Mouse (Mus musculus): Measurements from ENCODE around the gene Sdsl.

The Sdsl gene

DNA sequence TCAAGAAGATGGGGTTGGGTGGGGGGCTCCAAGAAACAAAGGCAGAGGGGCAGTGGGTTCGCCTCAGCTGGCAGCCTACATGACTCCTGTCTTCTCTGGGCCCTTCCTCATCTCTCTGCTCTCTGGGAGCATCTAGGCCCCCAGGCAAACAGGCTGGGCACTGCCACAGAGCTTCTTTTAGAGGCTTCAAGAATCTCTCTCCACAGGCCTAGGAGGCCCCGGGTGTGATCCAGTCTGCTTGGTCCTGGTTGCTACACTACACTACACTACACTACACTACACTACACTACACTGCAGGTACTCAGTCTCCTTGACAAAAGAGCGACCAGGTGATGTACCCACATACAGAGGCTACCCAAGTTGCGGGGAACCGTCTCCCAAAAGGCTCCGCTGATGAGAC lies 42.9 kb downstream of the Sdsl start:
- no peak for DNase-seq (ENCODE audit: low read depth, low spot score)

DNA sequence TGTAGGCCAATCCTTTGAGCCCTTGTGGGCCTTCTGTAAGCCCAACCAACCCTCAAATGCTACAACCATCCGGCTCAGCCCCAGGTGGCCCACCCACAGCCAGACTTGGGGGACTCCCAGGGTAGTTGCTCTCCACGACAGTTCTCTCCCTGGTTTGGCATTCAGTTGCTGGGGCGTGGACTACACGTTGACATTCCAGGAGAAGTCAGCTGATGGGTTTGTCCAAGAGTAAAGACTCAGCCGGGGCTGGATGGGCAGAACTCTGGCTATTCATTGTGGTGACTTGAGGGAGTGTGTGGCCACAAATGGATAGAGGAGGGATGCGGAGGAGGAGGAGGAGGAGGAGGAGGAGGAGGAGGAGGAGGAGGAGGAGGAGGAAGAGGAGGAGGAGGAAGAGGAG lies 43.6 kb downstream of the Sdsl start:
- no peak for DNase-seq (ENCODE audit: low read depth, low spot score)

DNA sequence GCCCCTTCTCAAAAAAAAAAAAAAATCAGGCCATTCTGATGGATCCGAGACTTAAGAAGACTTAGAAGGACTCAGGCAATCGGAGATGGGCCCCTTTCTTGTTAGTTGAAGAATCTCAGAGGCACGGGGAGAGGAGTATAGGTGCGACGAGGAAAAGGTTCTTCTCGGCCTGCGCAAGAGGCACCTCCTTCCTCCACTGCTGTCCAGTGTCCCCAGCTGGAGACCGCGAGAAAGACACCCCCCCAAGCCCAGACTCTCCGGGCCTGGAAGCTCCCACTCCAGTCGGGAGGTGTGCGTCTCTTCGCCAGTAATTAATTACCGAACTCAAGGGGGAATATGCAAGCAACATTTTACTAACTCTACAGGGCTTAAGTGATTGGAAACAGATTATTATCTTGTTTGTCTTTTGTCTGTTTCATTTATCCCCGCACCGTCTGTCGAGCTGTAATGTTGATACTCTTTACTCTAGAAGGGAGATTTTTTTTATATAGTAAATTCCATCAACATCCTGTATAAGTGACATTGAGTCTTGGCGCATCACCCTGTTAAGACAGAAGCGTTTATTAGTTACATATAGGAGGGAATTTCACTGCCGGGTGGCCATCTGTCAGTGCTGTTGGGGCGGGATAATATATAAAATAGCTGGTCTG lies 44.3 kb downstream of the Sdsl start:
- DNase-seq (ENCODE audit: low read depth, low spot score) = no peak

DNA sequence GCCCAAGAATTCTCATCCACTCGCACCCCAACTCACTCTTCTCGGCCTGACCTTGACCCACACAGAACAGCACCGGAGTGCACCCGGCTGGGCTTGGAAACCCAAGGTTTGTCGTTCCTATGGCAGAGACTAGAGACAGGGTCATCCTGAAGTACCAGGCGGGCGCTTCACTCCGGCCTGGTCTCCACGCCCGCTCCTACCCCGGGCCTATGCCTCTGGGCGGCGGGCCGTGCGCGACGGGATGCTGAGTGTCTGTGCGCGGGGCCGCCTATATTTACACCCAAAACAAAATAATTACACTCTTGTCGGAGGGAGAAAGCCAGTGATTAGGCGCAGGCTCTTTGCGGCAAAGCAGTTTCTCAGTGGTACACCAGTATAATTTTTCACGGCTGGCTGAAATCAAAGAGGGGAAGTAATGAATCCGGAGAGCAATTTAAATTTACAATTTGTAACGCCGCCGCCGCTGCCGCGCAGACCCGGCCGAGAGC lies 45.1 kb downstream of the Sdsl start:
- no peak for DNase-seq (ENCODE audit: low read depth, low spot score)

DNA sequence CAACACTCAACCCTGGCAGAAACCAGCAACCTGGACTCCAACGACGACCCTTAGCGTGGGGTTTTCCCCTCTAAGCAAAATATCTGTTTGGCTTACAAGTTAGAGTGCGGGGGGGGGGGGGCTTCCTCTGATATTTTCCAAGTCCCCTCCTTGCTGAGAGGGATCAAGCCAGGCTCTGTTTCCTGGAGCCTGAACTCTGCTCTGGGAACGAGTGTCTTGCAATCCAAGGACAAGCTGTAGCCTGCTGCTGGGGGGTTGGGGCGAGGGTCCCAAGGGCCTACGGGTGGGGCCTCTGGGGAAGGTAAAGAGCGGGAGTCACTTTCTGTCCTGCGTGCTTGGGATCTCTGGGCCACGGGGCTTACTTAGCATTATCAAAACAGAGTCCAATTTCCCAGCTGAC lies 46.0 kb downstream of the Sdsl start:
- no peak for DNase-seq (ENCODE audit: low read depth, low spot score)

DNA sequence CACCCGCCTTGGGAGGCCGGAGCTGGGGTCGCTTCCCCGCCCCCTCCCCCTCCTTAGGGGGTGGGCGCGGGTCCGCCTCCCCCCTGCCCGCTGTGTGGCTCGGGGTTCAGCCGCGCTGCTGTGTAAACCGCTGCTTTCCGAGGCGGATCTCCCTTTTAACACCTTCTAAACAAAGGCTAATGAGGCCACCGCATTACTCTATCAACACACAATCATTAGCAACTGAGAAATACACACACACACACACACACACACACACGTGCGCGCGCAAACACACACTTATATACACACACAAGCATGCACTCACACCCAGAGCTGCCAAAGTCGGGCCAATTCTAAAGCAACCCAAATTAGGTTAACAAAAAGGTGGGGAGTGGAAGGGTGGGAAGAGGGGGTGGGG lies 46.9 kb downstream of the Sdsl start:
- DNase-seq (ENCODE audit: low read depth, low spot score) = no peak

DNA sequence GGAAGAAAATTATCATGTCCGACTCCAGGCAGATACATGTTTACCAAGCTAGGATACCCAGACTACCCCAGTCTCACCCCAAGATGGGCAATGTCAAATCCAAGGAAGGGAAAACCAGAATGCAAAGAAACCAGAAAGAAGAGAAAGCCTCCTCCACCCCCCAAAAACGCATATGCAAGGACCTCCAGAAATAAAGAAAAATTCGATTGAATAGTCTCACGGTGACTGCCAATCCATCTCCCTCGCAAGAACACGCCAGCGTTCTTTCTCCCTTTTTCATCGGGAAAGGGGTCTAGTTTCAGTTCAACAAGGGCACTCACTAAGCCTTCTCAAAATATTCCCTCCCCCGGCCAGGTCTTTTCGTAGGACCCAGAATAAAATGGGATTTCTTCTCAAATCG lies 48.0 kb downstream of the Sdsl start:
- DNase-seq (ENCODE audit: low read depth, low spot score) = no peak

DNA sequence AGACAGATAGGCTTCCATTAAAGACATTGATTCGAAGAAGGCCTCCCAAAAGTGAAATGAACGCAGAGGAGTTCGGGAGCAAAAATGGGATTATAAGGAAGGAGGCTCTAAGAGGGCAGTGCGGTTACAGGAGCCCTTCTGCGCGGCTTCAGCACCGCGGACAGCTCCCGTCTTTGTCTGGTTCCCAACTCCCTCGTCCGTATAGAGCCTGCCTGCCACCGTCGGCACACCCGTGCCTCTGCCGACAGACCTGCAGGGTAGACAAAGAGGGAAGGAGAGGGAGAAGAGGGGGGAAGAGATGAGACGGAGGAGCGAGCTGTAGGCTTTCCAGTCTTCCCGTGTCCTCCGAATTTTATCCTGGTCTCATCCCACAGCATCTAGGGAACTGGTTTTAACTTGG lies 48.6 kb downstream of the Sdsl start:
- DNase-seq (ENCODE audit: low read depth, low spot score) = no peak

DNA sequence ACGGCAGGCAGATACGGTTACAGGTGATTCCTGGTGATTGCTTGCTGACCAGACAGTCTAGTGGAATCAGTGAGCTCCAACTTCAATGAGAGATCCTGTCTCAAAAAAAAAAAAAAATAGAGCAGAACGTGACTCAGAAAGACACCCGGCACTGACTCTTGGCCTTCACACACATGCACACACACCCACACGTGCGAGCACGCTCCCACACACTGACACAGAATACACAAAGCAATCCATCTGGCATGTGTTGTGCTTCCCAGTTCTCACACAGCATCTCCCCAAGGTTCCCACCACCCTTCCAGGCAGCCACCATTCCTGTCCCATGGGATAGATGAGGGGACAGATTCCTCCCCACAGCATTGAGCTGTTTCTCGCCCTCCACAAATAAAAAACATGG lies 52.5 kb downstream of the Sdsl start:
- DNase-seq (ENCODE audit: low read depth, low spot score) = no peak

DNA sequence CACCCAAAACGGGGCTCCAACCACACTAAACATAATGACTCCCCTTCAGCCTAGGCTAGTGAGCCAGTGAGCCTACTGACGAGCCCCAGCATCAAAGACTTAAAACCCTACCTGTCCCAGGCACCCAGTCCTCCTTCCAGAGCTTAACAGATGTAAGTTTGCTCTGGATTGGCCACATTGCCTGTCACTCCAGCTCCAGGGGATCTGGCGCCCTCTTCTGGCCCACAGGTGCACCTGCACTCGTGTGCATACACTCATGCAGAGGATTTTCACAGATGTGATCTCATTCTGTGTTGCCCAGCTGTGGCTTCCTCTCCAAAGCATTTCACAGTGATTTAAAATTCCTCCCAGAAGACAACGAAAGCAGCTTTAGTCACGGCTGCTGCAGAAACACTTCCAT lies 59.2 kb downstream of the Sdsl start:
- no peak for DNase-seq (ENCODE audit: low read depth, low spot score)

DNA sequence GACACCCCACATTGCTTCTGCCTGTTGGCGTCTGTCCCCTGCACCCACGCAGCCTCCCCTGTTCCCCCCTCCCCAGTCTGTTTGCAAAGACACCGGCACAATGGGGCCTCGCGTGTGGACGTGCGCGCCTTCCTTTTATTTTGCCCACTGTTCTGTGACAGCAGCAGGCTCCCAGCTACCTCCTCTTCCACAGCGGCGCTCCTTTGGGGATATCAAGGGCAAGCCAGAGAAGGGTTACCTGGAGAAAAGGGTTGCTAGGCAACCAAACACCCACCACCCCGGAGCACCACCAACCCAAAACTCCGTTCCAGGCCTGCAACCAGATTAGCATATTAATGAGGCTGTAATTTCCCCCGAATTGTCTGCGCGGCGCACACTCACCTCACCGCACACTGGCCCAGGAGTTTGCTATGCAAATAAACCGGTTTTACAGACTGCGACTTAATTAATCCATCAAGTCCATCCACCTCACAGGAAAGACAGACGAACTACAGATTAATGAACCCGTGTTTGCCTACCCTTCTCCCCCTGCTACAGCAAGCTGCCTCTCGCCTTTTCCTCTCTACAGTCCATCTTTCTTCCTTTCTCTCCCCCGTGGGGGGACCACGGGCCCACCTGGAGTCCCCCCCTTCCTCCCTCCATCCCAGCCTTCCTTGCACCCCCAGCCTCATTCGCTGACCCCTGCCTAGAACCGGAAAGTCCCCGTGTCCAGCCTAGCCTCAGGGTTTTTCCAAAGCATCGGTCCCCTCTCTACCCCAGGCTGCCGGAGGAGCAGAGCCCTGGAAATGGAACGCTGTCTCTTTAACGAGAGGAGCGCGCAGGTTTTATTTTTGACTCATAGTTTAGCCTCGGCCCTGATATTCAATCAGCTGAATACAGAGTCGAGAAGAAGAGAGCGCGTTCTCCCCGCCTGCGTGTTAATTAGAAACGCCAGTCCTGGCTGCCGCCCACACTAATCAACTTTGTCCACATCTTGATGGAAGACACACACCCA lies 62.9 kb downstream of the Sdsl start:
- DNase-seq (ENCODE audit: low read depth, low spot score) = no peak

DNA sequence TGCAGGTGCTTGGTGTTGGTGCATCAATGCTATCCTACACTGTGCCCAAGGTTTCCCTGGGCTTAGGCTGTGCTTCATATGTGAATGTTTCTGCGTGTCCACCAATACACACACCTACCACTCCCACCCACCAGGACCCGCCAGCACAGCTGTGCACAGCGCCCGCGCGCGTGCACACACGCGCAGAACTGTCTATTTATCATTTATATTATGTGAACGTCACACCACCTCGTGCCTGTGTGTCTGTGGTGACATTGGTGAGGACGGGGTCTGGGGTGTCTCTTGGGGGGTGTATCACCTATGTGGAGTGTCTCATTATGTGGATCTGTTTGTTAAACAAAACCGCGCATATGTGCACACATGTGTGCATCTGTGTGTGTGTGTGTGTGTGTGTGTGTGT lies 63.7 kb downstream of the Sdsl start:
- no peak for DNase-seq (ENCODE audit: low read depth, low spot score)

Data from retina, adult 2 months (tissue).